Mouse (Mus musculus) heart, embryonic 12.5 days (tissue): ENCODE measurements around the gene Ctcfl. TPM values are rescaled to one million over a fixed set of nuclear protein-coding genes. Genes with fewer than 3 reads are reported as not detected.
A peak's percentile ranks its signal among the peaks of the same experiment; 100 is the strongest.
"Not testable (repeated sequence)": the region's sequence is repeated elsewhere in the genome, so short reads cannot be mapped to it uniquely, and the experiment has no call there.

ENCODE experiments used
- ATAC-seq: fragments of 200-750 bp; cut with Nextera tagmentation; 2 replicates; pipeline ENCODE4 v1.8.0; 2017; ENCODE audit warnings: moderate TSS enrichment, moderate library complexity; ENCODE audit not compliant: insufficient number of reproducible peaks, low FRiP score
- H3K27ac ChIP-seq: fragments of 300-500 bp; sonication (generic); 2 replicates; pipeline ENCODE4 v1.5.1; 2016; ENCODE audit warnings: mild to moderate bottlenecking, moderate library complexity; ENCODE audit not compliant: poor library complexity, severe bottlenecking
- H3K27me3 ChIP-seq: fragments of 300-500 bp; sonication (generic); replicated peaks from 2 replicates; pipeline ENCODE4 v1.6.1; 2016; ENCODE audit warnings: mild to moderate bottlenecking, moderate library complexity
- H3K36me3 ChIP-seq: fragments of 300-500 bp; sonication (generic); 2 replicates; pipeline ENCODE4 v1.6.1; 2016; ENCODE audit warnings: mild to moderate bottlenecking, moderate library complexity
- H3K4me1 ChIP-seq: fragments of 300-500 bp; sonication (generic); replicated peaks from 2 replicates; pipeline ENCODE4 v1.6.1; 2016; ENCODE audit warnings: mild to moderate bottlenecking
- H3K4me2 ChIP-seq: fragments of 300-500 bp; sonication (generic); 2 replicates; pipeline ENCODE4 v1.6.1; 2016; ENCODE audit warnings: mild to moderate bottlenecking, moderate library complexity
- H3K4me3 ChIP-seq: fragments of 300-500 bp; sonication (generic); 2 replicates; pipeline ENCODE4 v1.5.1; 2016; ENCODE audit warnings: mild to moderate bottlenecking
- H3K9ac ChIP-seq: fragments of 300-500 bp; sonication (generic); 2 replicates; pipeline ENCODE4 v1.6.1; 2016; ENCODE audit warnings: mild to moderate bottlenecking, moderate library complexity
- H3K9me3 ChIP-seq: fragments of 300-500 bp; sonication (generic); replicated peaks from 2 replicates; pipeline ENCODE4 v1.6.1; 2016; ENCODE audit warnings: mild to moderate bottlenecking, moderate library complexity
- WGBS: fragments of 180-500 bp; shearing (Covaris S2); methylation state at CpG from one replicate; pipeline ENCODE4 v1.1.7; 2016; 5-methylcytosine and 5-hydroxymethylcytosine counted together
- polyA plus RNA-seq: library from polyadenylated mRNA; unstranded; fragments of >200 nt; fragmentation: Nextera tagmentation; extraction: Ambion mirVana; gene quantifications from 2 replicates; pipeline ENCODE4 v1.2.1, GENCODE M21; 2016

Gene Ctcfl
- polyA plus RNA-seq, 1 experiment from 2014 or later, result 0.70 TPM

GRCm38 (mm10) chr2:173109510-173109909 lies 9.8 kb downstream of the Ctcfl start:
- no peak overlapping the region for H3K9ac ChIP-seq
- ATAC-seq, result no peak
- H3K4me3 ChIP-seq, result no peak overlapping the region
- no peaks in the 10 kb centered on the region for H3K36me3 ChIP-seq
- H3K4me2 ChIP-seq, result no peak overlapping the region
- H3K27me3 ChIP-seq, result peaks cover 7% of the 10 kb centered on the region; the same call in 1 of the 2 replicates
- H3K27ac ChIP-seq, result no peak overlapping the region
- H3K4me1 ChIP-seq, result peaks cover 10% of the 10 kb centered on the region
- WGBS, result 87% methylated on average over 7 of the region's 7 CpGs
- peaks cover 8% of the 10 kb centered on the region; the same call in 1 of the 2 replicates for H3K9me3 ChIP-seq

DNA sequence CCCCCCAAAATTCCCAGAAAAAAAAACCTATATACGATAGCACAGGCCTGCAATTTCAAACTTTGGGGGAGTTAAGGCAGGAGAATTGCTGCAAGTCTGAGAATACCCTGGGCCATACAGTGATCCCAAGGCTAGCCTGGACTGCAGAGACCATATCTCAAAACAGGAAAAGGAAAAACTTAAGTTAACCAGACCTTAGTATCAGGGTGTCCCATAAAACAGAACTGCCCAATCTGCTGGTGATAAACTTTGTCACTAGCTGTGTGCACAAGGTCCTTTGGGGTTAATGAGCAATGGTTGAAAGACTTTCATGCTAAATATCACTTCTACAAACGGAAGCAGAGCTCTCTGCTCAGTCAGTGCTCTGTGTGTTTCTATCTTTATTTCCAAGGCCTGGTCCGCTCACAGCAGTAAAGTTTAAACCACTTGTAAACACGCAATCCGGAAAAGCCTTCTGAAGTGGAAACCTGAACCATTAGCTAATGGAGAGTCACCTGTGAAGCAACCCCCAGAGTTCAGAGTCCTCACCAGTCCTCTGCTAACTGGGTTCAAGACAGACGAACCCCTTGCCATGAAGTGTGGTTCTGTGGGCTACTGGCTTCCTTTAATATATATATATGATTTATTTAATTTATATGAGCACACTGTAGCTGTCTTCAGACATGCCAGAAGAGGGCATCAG lies 10.7 kb downstream of the Ctcfl start:
- WGBS, result 66% methylated on average over 6 of the region's 6 CpGs
- peaks cover 10% of the 10 kb centered on the region for H3K4me1 ChIP-seq

GRCm38 (mm10) chr2:173106889-173107785 lies 12.2 kb downstream of the Ctcfl start:
- Histone ChIP-seq H3K4me3 (no peak overlapping the region), H3K27ac (no peak overlapping the region), H3K4me1 (peaks cover 10% of the 10 kb centered on the region), H3K9me3 (0 out of 2 replicates have a peak, but pooled peaks cover 3% of the 10 kb centered on the region), H3K9ac (0 out of 2 replicates have a peak overlapping the region, but pooled peaks have one; percentile 3), H3K36me3 (no peaks in the 10 kb centered on the region), H3K4me2 (peak overlapping the region; percentile 31; the same call in 1 of the 2 replicates), H3K27me3 (peaks cover 7% of the 10 kb centered on the region; the same call in 1 of the 2 replicates)
- peak; percentile 51 for ATAC-seq
- WGBS, result 17% methylated on average over 14 of the region's 14 CpGs

More for the DNA sequence above, 10.7 kb downstream of the Ctcfl start:
- Histone ChIP-seq H3K9ac (no peak overlapping the region), H3K4me2 (no peak overlapping the region), H3K9me3 (0 out of 2 replicates have a peak, but pooled peaks cover 4% of the 10 kb centered on the region), H3K27ac (no peak overlapping the region), H3K4me3 (no peak overlapping the region), H3K36me3 (no peaks in the 10 kb centered on the region), H3K27me3 (peaks cover 7% of the 10 kb centered on the region; the same call in 1 of the 2 replicates)
- ATAC-seq, result no peak

GRCm38 (mm10) chr2:173106409-173106808 lies 12.9 kb downstream of the Ctcfl start:
- ATAC-seq, result no peak
- Histone ChIP-seq H3K27ac (no peak overlapping the region), H3K27me3 (peaks cover 7% of the 10 kb centered on the region), H3K4me3 (no peak overlapping the region), H3K36me3 (no peaks in the 10 kb centered on the region), H3K4me2 (no peak overlapping the region), H3K9me3 (0 out of 2 replicates have a peak, but pooled peaks cover 1% of the 10 kb centered on the region), H3K4me1 (peaks cover 10% of the 10 kb centered on the region), H3K9ac (no peak overlapping the region)
- WGBS, result 74% methylated on average over 9 of the region's 9 CpGs

DNA sequence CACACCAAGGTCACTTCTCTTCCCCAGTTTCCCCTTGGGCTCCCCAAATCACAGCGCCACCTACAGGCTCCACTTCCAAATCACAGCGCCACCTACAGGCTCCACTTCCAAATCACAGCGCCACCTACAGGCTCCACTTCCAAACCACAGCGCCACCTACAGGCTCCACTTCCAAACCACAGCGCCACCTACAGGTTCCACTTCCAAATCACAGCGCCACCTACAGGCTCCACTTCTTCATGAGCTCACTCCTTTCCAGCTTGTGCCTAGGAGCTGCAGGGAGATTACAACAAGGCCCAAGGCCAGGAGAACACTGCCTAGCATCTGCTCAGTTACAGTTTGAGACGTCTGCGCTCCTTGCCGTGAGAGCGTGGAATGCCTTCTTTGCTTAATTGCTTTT lies 22.0 kb downstream of the Ctcfl start:
- not testable (repeated sequence) for H3K36me3 ChIP-seq, H3K9me3 ChIP-seq, ATAC-seq, H3K27me3 ChIP-seq, H3K4me3 ChIP-seq, H3K9ac ChIP-seq, H3K4me1 ChIP-seq, H3K4me2 ChIP-seq, H3K27ac ChIP-seq
- 84% methylated on average over 10 of the region's 10 CpGs for WGBS

- Histone ChIP-seq H3K36me3 (no peaks in the 10 kb centered on the region), H3K27me3 (no peaks in the 10 kb centered on the region), H3K9ac (0 out of 2 replicates have a peak overlapping the region, but pooled peaks have one; percentile 3), H3K4me1 (peaks cover 28% of the 10 kb centered on the region), H3K4me3 (no peak overlapping the region), H3K9me3 (no peaks in the 10 kb centered on the region), H3K4me2 (peak overlapping the region; percentile 60), H3K27ac (peak overlapping the region; percentile 99)
- ATAC-seq, result no peak
- 12% methylated on average over 6 of the region's 6 CpGs for WGBS
These were observed 29.9 kb downstream of the Ctcfl start for GRCm38 (mm10) chr2:173089437-173089836.

DNA sequence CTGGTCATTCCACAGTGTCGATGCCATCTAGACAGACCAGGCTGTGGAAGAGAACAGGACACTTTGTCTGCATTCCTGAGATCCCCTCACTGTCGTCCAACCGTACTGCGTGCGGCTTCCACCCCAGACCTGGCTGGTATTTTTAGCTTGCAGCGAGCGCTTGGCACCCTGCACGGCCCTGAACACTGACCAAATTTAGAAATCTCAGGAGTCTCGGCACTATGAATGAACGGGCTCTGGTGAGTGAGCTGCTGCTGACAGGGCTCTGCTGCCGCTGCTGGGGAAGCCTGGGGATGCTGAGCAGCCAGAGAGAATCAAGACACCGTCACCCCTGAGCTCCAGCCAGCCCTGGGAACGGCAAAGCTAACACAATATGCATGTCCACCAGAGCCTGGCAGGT lies 31.9 kb downstream of the Ctcfl start:
- H3K4me2 ChIP-seq, result peak overlapping the region; percentile 60
- H3K4me1 ChIP-seq, result peaks cover 43% of the 10 kb centered on the region
- peak overlapping the region; percentile 67 for H3K9ac ChIP-seq
- no peaks in the 10 kb centered on the region for H3K27me3 ChIP-seq
- ATAC-seq, result peak; percentile 75
- H3K27ac ChIP-seq, result peak overlapping the region; percentile 99
- no peaks in the 10 kb centered on the region for H3K9me3 ChIP-seq
- H3K4me3 ChIP-seq, result peak overlapping the region; percentile 28
- H3K36me3 ChIP-seq, result no peaks in the 10 kb centered on the region
- WGBS, result 18% methylated on average over 13 of the region's 13 CpGs

DNA sequence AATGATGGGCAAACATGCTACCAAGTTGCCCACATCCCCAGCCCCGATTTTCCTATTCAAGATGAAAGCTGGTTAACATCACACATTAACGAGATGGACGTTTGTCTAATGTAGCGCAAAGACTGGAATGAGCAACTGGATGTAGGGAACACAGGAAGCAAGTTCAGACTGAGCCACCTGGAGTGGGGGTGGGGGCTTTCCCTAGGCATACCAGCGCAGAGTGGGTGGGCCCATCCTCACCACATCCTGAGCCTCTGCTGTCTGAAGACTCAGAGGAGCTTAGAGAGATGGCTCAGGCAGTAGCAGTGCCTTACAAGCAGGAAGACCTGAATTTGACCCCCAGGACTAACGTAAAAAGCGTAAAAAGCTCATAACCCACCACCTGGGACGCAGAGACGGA lies 33.6 kb downstream of the Ctcfl start:
- peak overlapping the region; percentile 99 for H3K27ac ChIP-seq
- no peaks in the 10 kb centered on the region for H3K27me3 ChIP-seq
- H3K9me3 ChIP-seq, result no peaks in the 10 kb centered on the region
- no peak overlapping the region for H3K9ac ChIP-seq
- H3K4me1 ChIP-seq, result peaks cover 44% of the 10 kb centered on the region
- 86% methylated on average over 9 of the region's 9 CpGs for WGBS
- no peak overlapping the region for H3K4me2 ChIP-seq
- ATAC-seq, result no peak
- no peak overlapping the region for H3K4me3 ChIP-seq
- H3K36me3 ChIP-seq, result no peaks in the 10 kb centered on the region

- Histone ChIP-seq H3K27me3 (no peaks in the 10 kb centered on the region), H3K4me1 (peaks cover 52% of the 10 kb centered on the region), H3K27ac (no peak overlapping the region), H3K36me3 (no peaks in the 10 kb centered on the region), H3K9me3 (no peaks in the 10 kb centered on the region), H3K4me2 (no peak overlapping the region), H3K4me3 (no peak overlapping the region), H3K9ac (no peak overlapping the region)
- ATAC-seq, result no peak
- 96% methylated on average over 11 of the region's 11 CpGs for WGBS
These were observed 34.5 kb downstream of the Ctcfl start for GRCm38 (mm10) chr2:173084871-173085270.

DNA sequence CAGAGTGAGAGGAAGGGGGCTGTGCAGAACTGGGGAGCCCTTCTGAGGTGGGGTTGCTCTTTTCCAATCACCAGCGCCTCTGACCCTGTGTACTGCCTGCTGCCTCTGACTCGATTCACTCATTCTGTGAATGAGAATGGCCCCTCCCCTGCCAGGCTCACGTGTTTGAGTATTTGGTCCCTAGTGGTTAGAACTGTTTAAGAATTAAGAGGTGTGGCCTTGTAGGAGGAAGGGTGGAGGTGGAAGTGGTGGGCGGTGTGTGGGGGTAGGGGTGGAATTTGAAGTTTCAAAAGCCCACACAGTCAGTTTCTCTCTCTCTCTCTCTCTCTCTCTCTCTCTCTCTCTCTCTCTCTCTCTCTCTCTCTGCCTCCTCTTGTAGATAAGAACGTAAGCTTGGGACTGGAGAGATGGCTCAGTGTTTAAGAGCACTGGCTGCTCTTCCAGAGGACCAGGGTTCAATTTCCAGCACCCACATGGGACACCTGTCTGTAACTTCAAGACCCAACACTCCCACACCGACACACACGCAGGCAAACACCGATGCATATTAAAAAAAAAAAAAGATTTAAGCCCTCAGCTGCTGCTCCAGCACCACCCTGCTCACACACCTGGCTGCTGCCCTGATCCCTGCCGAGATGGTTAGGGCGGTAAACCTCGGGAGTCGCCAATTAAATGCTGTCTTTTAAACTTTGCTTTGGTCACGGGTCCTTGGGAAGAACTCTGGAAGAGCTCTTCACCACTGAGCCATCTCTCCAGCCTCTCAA lies 35.4 kb downstream of the Ctcfl start:
- Histone ChIP-seq H3K9ac (peak overlapping the region; percentile 33; the same call in 1 of the 2 replicates), H3K36me3 (no peaks in the 10 kb centered on the region), H3K27me3 (no peaks in the 10 kb centered on the region), H3K4me3 (no peak overlapping the region), H3K4me1 (peaks cover 53% of the 10 kb centered on the region), H3K4me2 (peak overlapping the region; percentile 30), H3K27ac (peak overlapping the region; percentile 63), H3K9me3 (no peaks in the 10 kb centered on the region)
- WGBS, result 10% methylated on average over 13 of the region's 13 CpGs
- ATAC-seq, result peak; percentile 58
